Comparison of ENCODE assay signal across 8 mouse cellular contexts in the genomic region with DNA sequence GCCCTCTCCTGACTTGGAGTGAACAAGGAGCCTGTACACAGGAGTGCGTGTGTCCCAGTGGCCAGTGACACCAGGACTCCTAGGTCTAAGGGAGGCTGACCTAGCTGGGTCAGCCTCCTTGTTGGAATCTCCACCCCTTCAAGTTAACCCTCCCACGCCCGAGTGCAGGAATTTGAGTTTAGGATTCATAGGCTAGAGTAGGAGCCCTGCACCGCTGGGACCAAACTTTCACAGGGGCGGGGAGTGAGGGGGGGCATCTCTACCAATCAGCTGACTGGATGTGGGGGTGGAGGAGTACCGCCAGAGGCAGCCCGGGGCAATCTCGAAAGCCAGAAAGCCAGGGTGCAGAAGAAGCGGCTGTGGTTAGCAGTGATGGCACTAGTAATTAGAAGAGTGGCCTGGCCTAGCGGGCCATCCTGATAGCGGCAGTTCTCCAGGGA. TPM values are rescaled to one million over a fixed set of nuclear protein-coding genes. Genes with fewer than 3 reads are reported as not detected.
A peak's percentile ranks its signal among the peaks of the same experiment; 100 is the strongest.
DNase-seq lines count a peak whose midpoint lies in the region; ATAC-seq and TF ChIP-seq lines count a peak whose summit lies in the region.

Gene Irs3 (minus strand): TSS at position 63 of the 440 bp plus-strand sequence.

- peaks cover 27% of the 10 kb centered on the region for H3K27me3 ChIP-seq in forebrain, embryonic 16.5 days (replicated peaks; ENCODE audit: control insufficient read depth, insufficient read depth, low read length)
- no peaks in the 10 kb centered on the region for H3K27me3 ChIP-seq in kidney, adult 2 months (replicated peaks; ENCODE audit: control insufficient read depth, insufficient read depth, low read length)
- 0 out of 2 replicates have a peak, but pooled peaks cover 8% of the 10 kb centered on the region for H3K27me3 ChIP-seq in lung, postnatal 0 days (replicated peaks; ENCODE audit: insufficient read depth, low read length)
- no peaks in the 10 kb centered on the region for H3K27me3 ChIP-seq in stomach, postnatal 0 days (ENCODE audit: control insufficient read depth, insufficient read depth, low read length)

- no peak within 1 kb of the TSS for H3K27ac ChIP-seq in forebrain, embryonic 16.5 days (ENCODE audit: low read length)
- H3K27ac ChIP-seq in kidney, adult 2 months (ENCODE audit: insufficient read depth, low read depth, low read length) = peak within 1 kb of the TSS; percentile 5
- no peak within 1 kb of the TSS for H3K27ac ChIP-seq in lung, postnatal 0 days (ENCODE audit: low read length)
- H3K27ac ChIP-seq in stomach, postnatal 0 days (replicated peaks) = no peak within 1 kb of the TSS

- peaks cover 10% of the 10 kb centered on the region; the same call in 1 of the 2 replicates for H3K4me1 ChIP-seq in forebrain, embryonic 16.5 days (replicated peaks; ENCODE audit: control insufficient read depth, insufficient read depth, low read length)
- no peaks in the 10 kb centered on the region; the same call in none of the 2 replicates for H3K4me1 ChIP-seq in kidney, adult 2 months (ENCODE audit: control insufficient read depth, insufficient read depth, low read length)
- H3K4me1 ChIP-seq in lung, postnatal 0 days (ENCODE audit: insufficient read depth, low read depth, low read length) = peaks cover 11% of the 10 kb centered on the region
- peaks cover 6% of the 10 kb centered on the region; the same call in 1 of the 2 replicates for H3K4me1 ChIP-seq in stomach, postnatal 0 days (replicated peaks; ENCODE audit: control insufficient read depth, insufficient read depth)

- ATAC-seq in forebrain, embryonic 16.5 days = no peak
- peak; percentile 44 for ATAC-seq in lung, postnatal 0 days
- ATAC-seq in stomach, postnatal 0 days (ENCODE audit: low FRiP score, low TSS enrichment) = peak; percentile 13; the same call in 1 of the 2 replicates

- no peaks in the 10 kb centered on the region for H3K9me3 ChIP-seq in forebrain, embryonic 16.5 days (ENCODE audit: control insufficient read depth, low read length)
- no peaks in the 10 kb centered on the region for H3K9me3 ChIP-seq in lung, postnatal 0 days (ENCODE audit: low read length)
- H3K9me3 ChIP-seq in stomach, postnatal 0 days (ENCODE audit: control insufficient read depth, low read length) = no peaks in the 10 kb centered on the region

- no peak for TF ChIP-seq CTCF in kidney, adult 2 months (conservative IDR thresholded peaks at IDR 0.05; ENCODE audit: insufficient read depth, insufficient read length, low read depth, low read length)
- TF ChIP-seq CTCF in lung, postnatal 0 days (IDR thresholded peaks at IDR 0.05) = no peak
- no peak for TF ChIP-seq CTCF in stomach, postnatal 0 days (IDR thresholded peaks at IDR 0.05; ENCODE audit: low read depth)

- WGBS in forebrain, embryonic 16.5 days = 21% methylated on average over 11 of the region's 11 CpGs
- WGBS in kidney, adult 2 months = 24% methylated on average over 11 of the region's 11 CpGs
- 28% methylated on average over 11 of the region's 11 CpGs for WGBS in lung, postnatal 0 days
- WGBS in stomach, postnatal 0 days = 43% methylated on average over 11 of the region's 11 CpGs

- H3K36me3 ChIP-seq in forebrain, embryonic 16.5 days (ENCODE audit: control insufficient read depth, insufficient read depth) = peaks cover 3% of the 10 kb centered on the region; the same call in 1 of the 2 replicates
- peaks cover 1% of the 10 kb centered on the region; the same call in 1 of the 2 replicates for H3K36me3 ChIP-seq in kidney, adult 2 months (ENCODE audit: control insufficient read depth, insufficient read depth, low read length)
- peaks cover 7% of the 10 kb centered on the region; the same call in 1 of the 2 replicates for H3K36me3 ChIP-seq in lung, postnatal 0 days (ENCODE audit: insufficient read depth, low read length)
- H3K36me3 ChIP-seq in stomach, postnatal 0 days (ENCODE audit: control insufficient read depth, insufficient read depth, low read length) = peaks cover 5% of the 10 kb centered on the region; the same call in 1 of the 2 replicates

- peak within 1 kb of the TSS; percentile 32 for H3K4me3 ChIP-seq in forebrain, embryonic 16.5 days (replicated peaks; ENCODE audit: low read length)
- peak within 1 kb of the TSS; percentile 51 for H3K4me3 ChIP-seq in kidney, adult 2 months (ENCODE audit: insufficient read depth, low read depth, low read length)
- H3K4me3 ChIP-seq in lung, postnatal 0 days (ENCODE audit: low read depth, low read length) = peak within 1 kb of the TSS; percentile 28; the same call in 1 of the 2 replicates
- peak within 1 kb of the TSS; percentile 18; the same call in 1 of the 2 replicates for H3K4me3 ChIP-seq in stomach, postnatal 0 days (ENCODE audit: low read depth, low read length)

- TF ChIP-seq EP300 in lung, postnatal 0 days (IDR thresholded peaks at IDR 0.05) = no peak
- TF ChIP-seq EP300 in stomach, postnatal 0 days (optimal IDR thresholded peaks at IDR 0.05) = no peak

- no peak for TF ChIP-seq POLR2A in kidney, adult 2 months (IDR thresholded peaks at IDR 0.05; ENCODE audit: low read depth, low read length)

- peak within 1 kb of the TSS; percentile 44 for H3K4me2 ChIP-seq in forebrain, embryonic 16.5 days (ENCODE audit: low read length)
- peak within 1 kb of the TSS; percentile 52 for H3K4me2 ChIP-seq in lung, postnatal 0 days (replicated peaks; ENCODE audit: low read depth, low read length)
- H3K4me2 ChIP-seq in stomach, postnatal 0 days (replicated peaks; ENCODE audit: low read depth) = peak within 1 kb of the TSS; percentile 44

- DNase-seq in lung, adult 18-20 months = peak; percentile 62 to 65
- DNase-seq in lung, postnatal 14 days = no peak
- DNase-seq in kidney, adult 2 months = peak; percentile 71
- DNase-seq in lung, postnatal 0 days (ENCODE audit: low spot score) = peak; percentile 56
- no peak for DNase-seq in stomach, postnatal 0 days (ENCODE audit: low spot score)
- no peak for DNase-seq in cerebellum, adult 11 months
- DNase-seq in T-cell, adult 2 months (ENCODE audit: low spot score) = no peak

- H3K9ac ChIP-seq in forebrain, embryonic 16.5 days (replicated peaks; ENCODE audit: low read depth, low read length) = peak within 1 kb of the TSS; percentile 41; the same call in 1 of the 2 replicates
- H3K9ac ChIP-seq in lung, postnatal 0 days (replicated peaks; ENCODE audit: low read depth) = no peak within 1 kb of the TSS
- H3K9ac ChIP-seq in stomach, postnatal 0 days (ENCODE audit: low read length) = 0 out of 2 replicates have a peak within 1 kb of the TSS, but pooled peaks have one; percentile 9

RNA-seq across cellular contexts. Expression of gene Irs3, which starts in this region (rescaled TPM):
- 0.09 TPM in 1 of 2 replicates, not detected in the other for polyA plus RNA-seq in forebrain, embryonic 16.5 days (2015; fragmentation: Nextera tagmentation; extraction: Ambion mirVana)
- 4.2 and 4.4 TPM in 2 replicates for polyA plus RNA-seq in kidney, adult 2 months (2012; rRNA removed)
- 0.80 and 0.96 TPM in 2 replicates for polyA plus RNA-seq in lung, postnatal 0 days (2015; fragmentation: Nextera tagmentation; extraction: Ambion mirVana)
- polyA plus RNA-seq in stomach, postnatal 0 days (2015; fragmentation: Nextera tagmentation; extraction: Ambion mirVana) = 0.07 and 0.15 TPM in 2 replicates

Comparison
In these comparisons a context has a peak if more than half of its experiments do, and no peak if none do; other contexts are left out.
1. DNase-seq: peak in lung, adult 18-20 months (2 of 2) and kidney, adult 2 months (single experiment); none in lung, postnatal 14 days (single experiment), stomach, postnatal 0 days (single experiment), cerebellum, adult 11 months (single experiment) and T-cell, adult 2 months (single experiment).
2. Peak in DNase-seq, ATAC-seq, H3K4me3 ChIP-seq and H3K4me2 ChIP-seq in lung, postnatal 0 days; RNA of the gene not detected or under 1 TPM.
3. Peak in ATAC-seq, H3K4me3 ChIP-seq, H3K9ac ChIP-seq and H3K4me2 ChIP-seq in stomach, postnatal 0 days; RNA of the gene not detected or under 1 TPM.
4. Peak in every context shown above with its lines, with median percentiles within 50 percentile points of each other: H3K4me2 ChIP-seq and H3K4me3 ChIP-seq.